Mouse (Mus musculus): ENCODE results near the gene Pid1. TPM values are rescaled to one million over a fixed set of nuclear protein-coding genes. Genes with fewer than 3 reads are reported as not detected.

Gene Pid1
- polyA plus RNA-seq, 1 experiment: 28.9 TPM

DNA sequence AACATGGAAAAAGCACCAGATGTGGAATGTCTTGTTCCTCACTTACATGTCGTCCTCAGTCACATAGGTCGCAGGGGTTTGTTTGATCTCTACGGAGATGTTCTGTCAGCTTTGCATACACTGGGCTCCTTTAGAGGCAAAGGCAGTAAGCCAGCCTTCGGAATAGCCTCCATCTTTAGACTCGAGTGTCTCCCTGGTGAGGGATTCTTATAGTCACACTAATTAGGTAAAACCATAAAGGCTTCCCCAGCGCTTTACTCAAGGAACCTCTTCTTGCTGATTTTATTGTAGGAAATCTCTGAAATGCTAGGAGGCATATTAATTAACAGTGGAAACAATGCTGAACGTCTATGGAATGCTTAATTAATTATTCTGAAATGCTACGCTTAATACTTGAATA is 284.4 kb downstream of the Pid1 start:
- 65% methylated on average over 8 of the region's 8 CpGs for WGBS
- no peak overlapping the region for H3K4me3 ChIP-seq (replicated peaks; ENCODE audit: extremely low read depth, low read depth, low read length)
- no peak for TF ChIP-seq CTCF (IDR thresholded peaks at IDR 0.05; ENCODE audit: insufficient read depth, low read length)
- no peak for TF ChIP-seq POLR2A (IDR thresholded peaks at IDR 0.05; ENCODE audit: borderline replicate concordance, extremely low read depth, low read depth, low read length)
- no peaks in the 10 kb centered on the region for H3K4me1 ChIP-seq (ENCODE audit: control insufficient read depth, insufficient read depth, low read length)
- no peak for DNase-seq

DNA sequence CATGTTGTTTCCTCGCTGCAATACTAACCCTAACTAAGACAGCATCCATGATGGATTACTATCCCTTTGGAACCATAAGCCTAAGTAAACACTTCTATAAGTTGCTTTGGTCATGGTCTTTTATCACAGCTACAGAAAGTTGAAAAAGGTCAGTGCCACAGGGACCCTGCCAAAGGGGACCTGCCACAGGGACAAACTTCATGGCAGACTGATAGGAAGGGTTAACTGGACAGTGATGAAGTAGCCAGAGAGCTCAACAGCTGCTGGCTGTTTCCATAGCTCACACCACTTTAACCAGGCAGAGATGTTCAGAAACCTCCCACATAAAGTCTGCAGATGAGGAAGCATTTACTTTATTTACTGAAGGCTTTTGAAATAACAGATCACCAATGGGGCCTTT is 287.0 kb downstream of the Pid1 start:
- H3K4me3 ChIP-seq (replicated peaks; ENCODE audit: extremely low read depth, low read depth, low read length): no peak overlapping the region
- no peak for TF ChIP-seq POLR2A (IDR thresholded peaks at IDR 0.05; ENCODE audit: borderline replicate concordance, extremely low read depth, low read depth, low read length)
- no peak for DNase-seq
- no peaks in the 10 kb centered on the region for H3K4me1 ChIP-seq (ENCODE audit: control insufficient read depth, insufficient read depth, low read length)
- 55% methylated on average over 1 of the region's 1 CpGs for WGBS

DNA sequence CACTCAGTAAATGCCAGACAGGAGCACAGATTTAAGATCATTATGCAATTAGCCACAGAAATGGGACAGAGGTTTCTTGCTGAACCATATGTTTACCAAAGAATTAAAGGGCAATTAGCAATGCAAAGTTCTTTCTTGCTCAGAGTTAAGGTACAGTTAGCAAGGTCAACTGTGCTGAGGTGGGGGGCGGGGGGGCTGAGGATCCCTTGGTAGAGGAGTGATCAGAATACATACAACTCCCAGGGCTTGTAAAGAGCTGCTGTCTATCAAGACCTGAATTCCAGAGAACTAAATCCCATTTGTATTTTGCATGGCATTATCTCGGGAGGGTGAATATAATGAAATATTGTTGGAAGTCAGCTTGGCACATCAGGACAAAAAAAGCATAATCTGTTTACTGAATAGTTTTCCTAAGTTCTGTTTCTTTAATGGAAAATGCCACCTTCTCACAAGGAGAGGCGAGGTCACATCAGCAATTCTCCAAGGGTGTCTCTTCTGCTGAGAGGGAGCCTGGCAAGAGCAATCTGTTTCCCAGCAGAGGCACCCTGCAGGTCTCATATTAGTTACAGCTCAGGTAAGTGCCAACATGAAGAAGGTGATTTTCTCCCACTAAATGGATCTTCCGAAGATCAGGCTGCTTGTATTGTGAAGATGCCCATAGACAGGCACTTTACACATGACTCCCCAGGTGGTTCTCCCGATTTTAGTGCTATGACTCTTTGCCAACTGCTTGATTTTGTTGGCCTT is 306.9 kb downstream of the Pid1 start:
- no peak for TF ChIP-seq CTCF (IDR thresholded peaks at IDR 0.05; ENCODE audit: insufficient read depth, low read length)
- TF ChIP-seq POLR2A (IDR thresholded peaks at IDR 0.05; ENCODE audit: borderline replicate concordance, extremely low read depth, low read depth, low read length): no peak
- WGBS: 69% methylated on average over 5 of the region's 5 CpGs
- no peak for DNase-seq
- Histone ChIP-seq H3K4me3 (replicated peaks; ENCODE audit: extremely low read depth, low read depth, low read length) (no peak overlapping the region), H3K4me1 (ENCODE audit: control insufficient read depth, insufficient read depth, low read length) (no peaks in the 10 kb centered on the region)

DNA sequence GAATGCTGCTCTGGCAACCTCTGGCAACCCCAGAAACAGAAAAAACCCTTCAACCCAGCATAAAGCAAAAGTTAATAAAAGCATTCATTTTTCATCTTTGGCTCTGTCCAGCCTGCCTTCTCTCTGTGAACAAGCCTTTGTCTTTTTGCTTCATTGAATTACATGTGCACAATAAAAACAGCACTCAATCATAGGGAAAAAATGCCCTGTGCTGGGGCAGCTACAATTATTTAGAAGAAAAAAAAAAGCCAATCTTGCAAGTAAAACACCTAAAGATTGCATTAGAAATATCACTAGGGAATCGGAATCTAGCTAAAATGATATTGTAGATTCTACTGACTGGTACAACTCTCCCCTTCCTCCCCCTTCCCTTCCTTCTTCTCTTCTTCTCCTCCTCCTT is 307.7 kb downstream of the Pid1 start:
- H3K4me3 ChIP-seq (replicated peaks; ENCODE audit: extremely low read depth, low read depth, low read length): no peak overlapping the region
- H3K4me1 ChIP-seq (ENCODE audit: control insufficient read depth, insufficient read depth, low read length): no peaks in the 10 kb centered on the region
- TF ChIP-seq CTCF (IDR thresholded peaks at IDR 0.05; ENCODE audit: insufficient read depth, low read length) (no peak), POLR2A (IDR thresholded peaks at IDR 0.05; ENCODE audit: borderline replicate concordance, extremely low read depth, low read depth, low read length) (no peak)
- WGBS: 92% methylated on average over 1 of the region's 1 CpGs
- DNase-seq: no peak

DNA sequence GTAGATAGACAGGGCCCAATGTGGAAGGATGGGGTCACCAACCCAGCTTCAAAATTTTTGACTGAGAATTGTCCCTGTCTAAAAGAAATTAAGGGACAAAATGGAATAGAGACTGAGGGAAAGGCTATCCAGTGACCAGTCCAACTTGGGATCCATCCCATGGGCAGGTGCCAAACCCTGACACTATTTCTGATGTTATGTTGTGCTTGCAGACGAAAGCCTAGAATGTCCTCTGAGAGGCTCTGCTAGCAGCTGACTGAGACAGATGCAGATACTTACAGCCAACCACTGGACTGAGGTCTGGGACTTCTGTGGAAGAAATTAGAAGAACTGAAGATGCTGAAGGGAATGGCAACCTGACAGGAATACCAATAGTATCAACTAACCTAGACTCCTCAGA is 338.2 kb downstream of the Pid1 start:
- TF ChIP-seq POLR2A (IDR thresholded peaks at IDR 0.05; ENCODE audit: borderline replicate concordance, extremely low read depth, low read depth, low read length) (no peak), CTCF (IDR thresholded peaks at IDR 0.05; ENCODE audit: insufficient read depth, low read length) (no peak)
- no peak for DNase-seq
- 66% methylated on average over 1 of the region's 1 CpGs for WGBS

DNA sequence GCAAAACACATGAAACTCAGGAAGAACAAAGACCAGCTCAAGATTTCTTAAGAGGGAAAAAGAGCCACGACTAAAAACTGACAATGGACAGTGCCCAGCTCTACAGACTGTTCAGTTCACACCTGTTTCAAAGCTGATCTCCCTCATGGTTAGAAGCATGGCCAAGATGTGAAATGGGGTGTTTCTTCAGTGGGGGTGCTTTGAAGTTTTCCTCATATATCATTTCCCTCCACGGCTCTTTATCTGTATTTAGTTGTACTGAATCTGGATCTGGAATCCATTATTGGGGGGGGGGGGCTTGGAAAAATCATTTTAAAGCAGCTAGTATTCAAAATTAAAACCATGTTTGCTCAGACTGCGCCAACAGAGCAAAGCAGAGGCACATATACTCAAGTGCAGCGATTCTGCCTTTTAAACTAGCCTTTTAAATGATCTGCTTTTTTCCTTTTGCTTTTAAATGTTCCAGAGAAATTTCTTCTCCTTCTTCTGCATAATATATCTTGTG is 351.1 kb downstream of the Pid1 start:
- 69% methylated on average over 4 of the region's 4 CpGs for WGBS
- Histone ChIP-seq H3K4me1 (ENCODE audit: control insufficient read depth, insufficient read depth, low read length) (no peaks in the 10 kb centered on the region), H3K4me3 (replicated peaks; ENCODE audit: extremely low read depth, low read depth, low read length) (no peak overlapping the region)
- DNase-seq: no peak
- TF ChIP-seq POLR2A (IDR thresholded peaks at IDR 0.05; ENCODE audit: borderline replicate concordance, extremely low read depth, low read depth, low read length) (no peak), CTCF (IDR thresholded peaks at IDR 0.05; ENCODE audit: insufficient read depth, low read length) (no peak)

More for the DNA sequence above, 338.2 kb downstream of the Pid1 start:
- Histone ChIP-seq H3K4me3 (replicated peaks; ENCODE audit: extremely low read depth, low read depth, low read length) (no peak overlapping the region), H3K4me1 (ENCODE audit: control insufficient read depth, insufficient read depth, low read length) (no peaks in the 10 kb centered on the region)

DNA sequence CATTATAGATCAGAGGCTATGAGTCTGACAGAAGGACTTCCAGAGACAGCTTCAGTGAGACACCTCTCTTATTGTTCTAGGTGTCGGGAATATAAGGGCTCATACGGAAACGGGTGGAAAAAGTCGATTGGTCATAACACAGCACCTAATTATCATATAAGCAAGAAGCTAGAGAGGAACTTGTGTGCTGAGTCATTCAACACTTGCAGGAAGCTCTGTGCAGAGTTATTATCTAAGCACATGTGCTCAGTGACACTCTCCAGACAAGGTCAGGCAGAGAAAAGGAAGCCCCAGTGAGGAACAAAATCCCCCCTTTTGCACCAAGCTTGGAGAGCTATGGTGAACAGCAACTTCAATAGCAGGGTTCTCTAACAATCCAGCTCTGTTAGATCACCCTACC is 361.4 kb downstream of the Pid1 start:
- WGBS: 57% methylated on average over 4 of the region's 4 CpGs
- no peak for TF ChIP-seq CTCF (IDR thresholded peaks at IDR 0.05; ENCODE audit: insufficient read depth, low read length)
- H3K4me1 ChIP-seq (ENCODE audit: control insufficient read depth, insufficient read depth, low read length): no peaks in the 10 kb centered on the region
- no peak for DNase-seq
- H3K4me3 ChIP-seq (replicated peaks; ENCODE audit: extremely low read depth, low read depth, low read length): no peak overlapping the region

All from lung, adult 2 months (tissue).